Mouse (Mus musculus) kidney, postnatal 0 days (tissue): ENCODE data around the gene BC048671. TPM values are rescaled to one million over a fixed set of nuclear protein-coding genes. Genes with fewer than 3 reads are reported as not detected.

Experiments
- ATAC-seq: fragments of 200-750 bp; cut with Nextera tagmentation; replicated peaks from 2 replicates; pipeline ENCODE4 v1.8.0; 2017; ENCODE audit warnings: low read depth, moderate number of reproducible peaks, moderate TSS enrichment, moderate library complexity; ENCODE audit not compliant: low FRiP score
- DNase-seq: peaks from one replicate; pipeline ENCODE4 v3.0.0-alpha.2; 2016; ENCODE audit warnings: low spot score
- H3K27ac ChIP-seq: fragments of 300-500 bp; sonication (generic); 2 replicates; pipeline ENCODE4 v1.5.1; 2014; ENCODE audit warnings: mild to moderate bottlenecking
- H3K27me3 ChIP-seq: fragments of 300-500 bp; sonication (generic); 2 replicates; pipeline ENCODE4 v1.6.1; 2014; ENCODE audit warnings: low read length, mixed read lengths; ENCODE audit not compliant: insufficient read depth
- H3K36me3 ChIP-seq: fragments of 300-500 bp; sonication (generic); 2 replicates; pipeline ENCODE4 v1.6.1; 2014; ENCODE audit warnings: low read length, mixed read lengths; ENCODE audit not compliant: insufficient read depth
- H3K4me1 ChIP-seq: fragments of 300-500 bp; sonication (generic); replicated peaks from 2 replicates; pipeline ENCODE4 v1.6.1; 2014; ENCODE audit warnings: antibody characterized with exemption, low read length, mixed read lengths; ENCODE audit not compliant: insufficient read depth
- H3K4me2 ChIP-seq: fragments of 300-500 bp; sonication (generic); 2 replicates; pipeline ENCODE4 v1.6.1; 2014; ENCODE audit warnings: mild to moderate bottlenecking, low read length, moderate library complexity, mixed read lengths
- H3K4me3 ChIP-seq: fragments of 300-500 bp; sonication (generic); replicated peaks from 2 replicates; pipeline ENCODE4 v1.5.1; 2014; ENCODE audit warnings: low read depth, low read length
- H3K9ac ChIP-seq: fragments of 300-500 bp; sonication (generic); 2 replicates; pipeline ENCODE4 v1.6.1; 2014; ENCODE audit warnings: low read depth, low read length
- H3K9me3 ChIP-seq: fragments of 300-500 bp; sonication (generic); replicated peaks from 2 replicates; pipeline ENCODE4 v1.6.1; 2016; ENCODE audit warnings: low read length, inconsistent platforms, mixed read lengths
- CTCF ChIP-seq: IDR thresholded peaks from 2 replicates; pipeline ENCODE4 v1.5.1; 2016; ENCODE audit warnings: antibody characterized with exemption, low read depth, mild to moderate bottlenecking, moderate library complexity
- WGBS: fragments of 180-500 bp; shearing (Covaris S2); extraction: QIAGEN DNeasy Blood & Tissue Kit; methylation state at CpG from one replicate; pipeline ENCODE4 v1.1.7; 2014; 5-methylcytosine and 5-hydroxymethylcytosine counted together
- polyA plus RNA-seq: library from polyadenylated mRNA; unstranded; fragments of >200 nt; fragmentation: Nextera tagmentation; extraction: Ambion mirVana; gene quantifications from 2 replicates; pipeline ENCODE4 v1.2.1, GENCODE M21; 2015

Gene BC048671
- polyA plus RNA-seq, 1 experiment from 2014 or later = not detected

DNA sequence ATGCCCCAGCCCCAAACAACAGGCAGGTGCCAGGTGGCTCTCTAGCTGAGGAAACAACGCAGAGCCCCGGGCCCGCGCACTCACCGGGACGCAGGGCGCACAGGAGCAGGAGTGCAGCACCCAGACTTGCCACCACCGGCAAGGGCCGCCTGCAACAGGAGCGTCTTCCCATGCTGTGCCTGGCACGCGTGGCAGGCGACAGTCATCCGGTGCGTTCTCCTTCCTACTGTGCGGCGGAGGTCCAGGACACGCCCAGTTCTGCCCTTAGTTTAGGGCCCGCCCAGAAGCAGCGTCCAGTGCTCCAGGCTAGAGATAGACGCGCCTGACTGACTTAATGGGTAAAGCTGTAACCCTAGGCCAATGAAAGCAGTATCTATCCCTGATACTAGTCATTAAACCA is 24.0 kb downstream of the BC048671 start, which contains the start of gene Chst13:
Chst13 (minus strand) TSS at position 195 of the 400 bp plus-strand sequence.
- Histone ChIP-seq H3K27me3 (no peaks in the 10 kb centered on the region), H3K27ac (no peak within 1 kb of the TSS), H3K36me3 (no peaks in the 10 kb centered on the region), H3K4me1 (no peaks in the 10 kb centered on the region), H3K4me2 (peak within 1 kb of the TSS; percentile 51), H3K9ac (0 out of 2 replicates have a peak within 1 kb of the TSS, but pooled peaks have one; percentile 37), H3K9me3 (no peaks in the 10 kb centered on the region), H3K4me3 (peak within 1 kb of the TSS; percentile 16; the same call in 1 of the 2 replicates)
- 3% methylated on average over 22 of the region's 22 CpGs for WGBS
- DNase-seq (peak; percentile 33), ATAC-seq (peak; percentile 38; the same call in 1 of the 2 replicates)
- no peak for TF ChIP-seq CTCF

DNA sequence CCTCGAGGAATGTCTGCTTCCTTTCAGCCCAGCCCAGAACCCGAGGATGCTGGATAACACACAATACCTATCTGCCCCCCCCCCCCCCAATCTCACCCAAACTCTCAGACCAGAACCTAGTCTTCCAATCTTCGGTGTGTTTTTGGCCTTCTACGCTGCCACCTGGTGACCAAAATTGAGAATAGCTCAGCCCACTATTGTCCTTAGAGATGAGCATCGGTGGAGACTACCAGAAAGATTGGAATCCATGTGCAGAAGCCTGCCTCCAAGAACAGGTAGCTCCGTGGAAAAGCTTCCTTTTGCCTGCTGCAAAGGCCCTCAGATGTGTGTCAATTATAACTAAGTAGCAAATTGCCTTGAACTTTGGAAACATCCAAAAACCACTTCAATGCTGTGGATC is 26.7 kb downstream of the BC048671 start:
- no peak for ATAC-seq
- WGBS = 21% methylated on average over 6 of the region's 6 CpGs
- Histone ChIP-seq H3K27me3 (no peaks in the 10 kb centered on the region), H3K9me3 (no peaks in the 10 kb centered on the region), H3K4me1 (no peaks in the 10 kb centered on the region), H3K9ac (no peak overlapping the region), H3K4me2 (no peak overlapping the region), H3K4me3 (no peak overlapping the region), H3K36me3 (no peaks in the 10 kb centered on the region), H3K27ac (no peak overlapping the region)
- peak; percentile 51 for DNase-seq
- TF ChIP-seq CTCF = peak; percentile 73

- DNase-seq (peak; percentile 29), ATAC-seq (no peak)
- no peak overlapping the region for H3K27ac ChIP-seq
- H3K9ac ChIP-seq = no peak overlapping the region
- no peaks in the 10 kb centered on the region for H3K9me3 ChIP-seq
- peak; percentile 46; the same call in 1 of the 2 replicates for TF ChIP-seq CTCF
- H3K4me2 ChIP-seq = no peak overlapping the region
- no peaks in the 10 kb centered on the region for H3K27me3 ChIP-seq
- 0% methylated on average over 1 of the region's 1 CpGs for WGBS
- H3K4me3 ChIP-seq = no peak overlapping the region
- H3K36me3 ChIP-seq = no peaks in the 10 kb centered on the region
- no peaks in the 10 kb centered on the region for H3K4me1 ChIP-seq
Measured at GRCm38 (mm10) chr6:90329953-90330352, 28.9 kb downstream of the BC048671 start.

DNA sequence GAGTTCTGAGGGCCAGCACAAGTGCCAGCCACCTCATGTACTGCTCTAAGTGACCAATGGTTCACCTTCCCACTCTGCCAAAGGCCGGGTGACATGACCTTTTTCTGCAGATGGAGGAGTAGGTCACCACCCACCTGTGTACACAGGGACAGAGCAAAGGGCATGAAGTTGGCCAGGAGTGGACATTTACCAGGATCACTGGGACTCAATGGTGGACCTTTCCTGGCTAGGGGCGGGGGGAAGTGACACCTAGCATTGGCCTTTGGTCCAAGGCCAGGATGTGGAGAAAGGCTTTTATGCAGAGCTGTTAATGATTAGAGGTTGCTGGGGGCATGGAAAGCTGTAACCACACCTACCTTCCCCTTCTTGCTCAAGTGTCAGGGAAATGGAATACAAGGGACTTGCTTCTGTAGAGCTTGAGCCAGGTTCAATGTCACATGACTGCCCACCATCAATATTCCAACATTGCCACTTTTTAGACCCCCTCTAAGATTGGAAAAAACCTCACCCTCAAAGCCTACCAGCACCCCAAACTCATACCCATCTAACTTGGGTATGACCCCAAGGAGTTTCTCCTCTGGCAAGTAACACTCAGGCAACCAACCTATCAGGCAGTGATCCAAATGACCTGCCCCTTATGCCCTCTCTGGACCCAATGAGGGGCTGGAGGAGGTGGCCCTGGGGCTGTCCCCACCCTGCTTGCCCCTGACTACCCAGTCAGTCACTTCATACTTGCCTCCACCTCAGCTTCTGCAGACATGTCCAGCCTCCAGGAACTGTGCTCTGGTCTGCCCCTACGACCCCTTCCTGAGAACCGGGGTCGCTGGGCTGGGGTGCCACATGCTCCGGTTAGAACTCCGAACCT is 31.8 kb downstream of the BC048671 start, which contains the start of gene Uroc1:
Uroc1 (plus strand) TSS at position 724 of the 865 bp plus-strand sequence.
- H3K36me3 ChIP-seq = no peaks in the 10 kb centered on the region
- no peak within 1 kb of the TSS for H3K4me2 ChIP-seq
- DNase-seq (peak; percentile 16), ATAC-seq (peak; percentile 63; the same call in 1 of the 2 replicates)
- no peaks in the 10 kb centered on the region for H3K9me3 ChIP-seq
- H3K9ac ChIP-seq = no peak within 1 kb of the TSS
- no peak within 1 kb of the TSS for H3K4me3 ChIP-seq
- H3K27ac ChIP-seq = no peak within 1 kb of the TSS
- no peaks in the 10 kb centered on the region for H3K4me1 ChIP-seq
- 84% methylated on average over 7 of the region's 7 CpGs for WGBS
- no peaks in the 10 kb centered on the region for H3K27me3 ChIP-seq
- TF ChIP-seq CTCF = no peak

- Histone ChIP-seq H3K4me2 (no peak overlapping the region), H3K4me1 (no peaks in the 10 kb centered on the region), H3K27me3 (no peaks in the 10 kb centered on the region), H3K9ac (no peak overlapping the region), H3K36me3 (no peaks in the 10 kb centered on the region), H3K27ac (no peak overlapping the region), H3K4me3 (no peak overlapping the region), H3K9me3 (no peaks in the 10 kb centered on the region)
- DNase-seq = no peak
- 86% methylated on average over 3 of the region's 3 CpGs for WGBS
- no peak for TF ChIP-seq CTCF
- no peak for ATAC-seq
Measured at GRCm38 (mm10) chr6:90334244-90334643, 33.2 kb downstream of the BC048671 start.

GRCm38 (mm10) chr6:90342343-90342742 is 41.3 kb downstream of the BC048671 start:
- no peak overlapping the region for H3K27ac ChIP-seq
- no peak for DNase-seq
- TF ChIP-seq CTCF = no peak
- no peak overlapping the region for H3K9ac ChIP-seq
- ATAC-seq = no peak
- no peaks in the 10 kb centered on the region for H3K4me1 ChIP-seq
- no peaks in the 10 kb centered on the region for H3K9me3 ChIP-seq
- H3K27me3 ChIP-seq = no peaks in the 10 kb centered on the region
- WGBS = 51% methylated on average over 2 of the region's 2 CpGs
- H3K4me2 ChIP-seq = no peak overlapping the region
- no peak overlapping the region for H3K4me3 ChIP-seq
- no peaks in the 10 kb centered on the region for H3K36me3 ChIP-seq
